Mouse (Mus musculus) midbrain, embryonic 15.5 days (tissue): ENCODE data around the gene 4930404N11Rik. TPM values are rescaled to one million over a fixed set of nuclear protein-coding genes. Genes with fewer than 3 reads are reported as not detected.

Experiments
- ATAC-seq: fragments of 200-750 bp; cut with Nextera tagmentation; replicated peaks from 2 replicates; pipeline ENCODE4 v1.8.0; 2017; ENCODE audit warnings: moderate TSS enrichment
- H3K27ac ChIP-seq: fragments of 300-500 bp; sonication (generic); 2 replicates; pipeline ENCODE4 v1.5.1; 2015; ENCODE audit warnings: mild to moderate bottlenecking, inconsistent platforms
- H3K27me3 ChIP-seq: fragments of 300-500 bp; sonication (generic); replicated peaks from 2 replicates; pipeline ENCODE4 v1.6.1; 2015; ENCODE audit warnings: inconsistent platforms
- H3K36me3 ChIP-seq: fragments of 300-500 bp; sonication (generic); replicated peaks from 2 replicates; pipeline ENCODE4 v1.6.1; 2015; ENCODE audit warnings: inconsistent platforms
- H3K4me1 ChIP-seq: fragments of 300-500 bp; sonication (generic); 2 replicates; pipeline ENCODE4 v1.6.1; 2015; ENCODE audit warnings: inconsistent platforms
- H3K4me2 ChIP-seq: fragments of 300-500 bp; sonication (generic); 2 replicates; pipeline ENCODE4 v1.6.1; 2015; ENCODE audit warnings: inconsistent platforms, mild to moderate bottlenecking, moderate library complexity
- H3K4me3 ChIP-seq: fragments of 300-500 bp; sonication (generic); 2 replicates; pipeline ENCODE4 v1.5.1; 2015; ENCODE audit warnings: mild to moderate bottlenecking, inconsistent platforms
- H3K9ac ChIP-seq: fragments of 300-500 bp; sonication (generic); 2 replicates; pipeline ENCODE4 v1.6.1; 2015; ENCODE audit warnings: mild to moderate bottlenecking, inconsistent platforms
- H3K9me3 ChIP-seq: fragments of 300-500 bp; sonication (generic); 2 replicates; pipeline ENCODE4 v1.6.1; 2016; ENCODE audit warnings: inconsistent platforms
- WGBS: fragments of 180-500 bp; shearing (Covaris S2); methylation state at CpG from one replicate; pipeline ENCODE4 v1.1.7; 2015; ENCODE audit warnings: mixed read lengths; 5-methylcytosine and 5-hydroxymethylcytosine counted together
- polyA plus RNA-seq: library from polyadenylated mRNA; unstranded; fragments of >200 nt; fragmentation: Nextera tagmentation; extraction: Ambion mirVana; gene quantifications from 2 replicates; pipeline ENCODE4 v1.2.1, GENCODE M21; 2015

4930404N11Rik gene
- polyA plus RNA-seq, 1 experiment from 2014 or later = 1.1 TPM

GRCm38 (mm10) chr10:81356991-81357844, 8.4 kb downstream of the 4930404N11Rik start, which contains the start of gene Mfsd12:
TSS of gene Mfsd12 (plus strand) at chr10:81357491.
- Histone ChIP-seq H3K27me3 (no peaks in the 10 kb centered on the region), H3K4me1 (peaks cover 28% of the 10 kb centered on the region), H3K4me2 (peak within 1 kb of the TSS; percentile 97), H3K4me3 (peak within 1 kb of the TSS; percentile 94), H3K27ac (peak within 1 kb of the TSS; percentile 62; the same call in 1 of the 2 replicates), H3K9me3 (no peaks in the 10 kb centered on the region), H3K9ac (peak within 1 kb of the TSS; percentile 82), H3K36me3 (no peaks in the 10 kb centered on the region)
- WGBS = 2% methylated on average over 65 of the region's 79 CpGs
- peak; percentile 93 for ATAC-seq

- H3K9me3 ChIP-seq = no peaks in the 10 kb centered on the region
- H3K4me3 ChIP-seq = peak overlapping the region; percentile 94; the same call in 1 of the 2 replicates
- H3K36me3 ChIP-seq = no peaks in the 10 kb centered on the region
- no peaks in the 10 kb centered on the region for H3K27me3 ChIP-seq
- peak overlapping the region; percentile 97; the same call in 1 of the 2 replicates for H3K4me2 ChIP-seq
- 53% methylated on average over 12 of the region's 12 CpGs for WGBS
- H3K27ac ChIP-seq = no peak overlapping the region
- no peak overlapping the region for H3K9ac ChIP-seq
- 0 out of 2 replicates have a peak, but pooled peaks have one; percentile 1 for ATAC-seq
- H3K4me1 ChIP-seq = peaks cover 28% of the 10 kb centered on the region
Measured at GRCm38 (mm10) chr10:81356352-81356990, 9.1 kb downstream of the 4930404N11Rik start.

- Histone ChIP-seq H3K27me3 (no peaks in the 10 kb centered on the region), H3K9ac (no peak overlapping the region), H3K27ac (no peak overlapping the region), H3K36me3 (no peaks in the 10 kb centered on the region), H3K4me2 (no peak overlapping the region), H3K4me1 (peaks cover 24% of the 10 kb centered on the region), H3K9me3 (no peaks in the 10 kb centered on the region), H3K4me3 (no peak overlapping the region)
- ATAC-seq = no peak
- 85% methylated on average over 4 of the region's 4 CpGs for WGBS
Measured at GRCm38 (mm10) chr10:81355533-81355932, 10.1 kb downstream of the 4930404N11Rik start.

- no peaks in the 10 kb centered on the region for H3K27me3 ChIP-seq
- no peak for ATAC-seq
- H3K27ac ChIP-seq = no peak overlapping the region
- no peaks in the 10 kb centered on the region for H3K36me3 ChIP-seq
- peaks cover 25% of the 10 kb centered on the region for H3K4me1 ChIP-seq
- H3K9ac ChIP-seq = no peak overlapping the region
- WGBS = 63% methylated on average over 9 of the region's 9 CpGs
- H3K9me3 ChIP-seq = no peaks in the 10 kb centered on the region
- H3K4me3 ChIP-seq = no peak overlapping the region
- no peak overlapping the region for H3K4me2 ChIP-seq
Measured at GRCm38 (mm10) chr10:81354738-81355477, 10.7 kb downstream of the 4930404N11Rik start.

GRCm38 (mm10) chr10:81351678-81352291, 13.8 kb downstream of the 4930404N11Rik start:
- H3K4me1 ChIP-seq = peaks cover 18% of the 10 kb centered on the region
- H3K36me3 ChIP-seq = no peaks in the 10 kb centered on the region
- no peak overlapping the region for H3K4me2 ChIP-seq
- H3K27ac ChIP-seq = no peak overlapping the region
- no peaks in the 10 kb centered on the region for H3K9me3 ChIP-seq
- peaks cover 9% of the 10 kb centered on the region for H3K27me3 ChIP-seq
- ATAC-seq = no peak
- H3K9ac ChIP-seq = no peak overlapping the region
- no peak overlapping the region for H3K4me3 ChIP-seq
- 30% methylated on average over 9 of the region's 9 CpGs for WGBS

GRCm38 (mm10) chr10:81350351-81351063, 15.1 kb downstream of the 4930404N11Rik start, which contains the start of gene Hmg20b:
TSS of gene Hmg20b (minus strand) at chr10:81350480.
- Histone ChIP-seq H3K36me3 (no peaks in the 10 kb centered on the region), H3K9me3 (no peaks in the 10 kb centered on the region), H3K4me3 (peak within 1 kb of the TSS; percentile 60), H3K27me3 (peaks cover 9% of the 10 kb centered on the region), H3K9ac (peak within 1 kb of the TSS; percentile 46), H3K4me2 (peak within 1 kb of the TSS; percentile 86), H3K27ac (peak within 1 kb of the TSS; percentile 72), H3K4me1 (peaks cover 20% of the 10 kb centered on the region)
- ATAC-seq = peak; percentile 96
- under 1% methylated on average over 54 of the region's 54 CpGs for WGBS

GRCm38 (mm10) chr10:81349961-81350350, 15.7 kb downstream of the 4930404N11Rik start:
- peak; percentile 25 for ATAC-seq
- under 1% methylated on average over 29 of the region's 29 CpGs for WGBS

GRCm38 (mm10) chr10:81349146-81349545, 16.5 kb downstream of the 4930404N11Rik start:
- Histone ChIP-seq H3K4me3 (peak overlapping the region; percentile 60), H3K9me3 (no peaks in the 10 kb centered on the region), H3K36me3 (no peaks in the 10 kb centered on the region), H3K4me2 (peak overlapping the region; percentile 86), H3K27ac (no peak overlapping the region), H3K27me3 (peaks cover 20% of the 10 kb centered on the region), H3K9ac (no peak overlapping the region), H3K4me1 (peaks cover 20% of the 10 kb centered on the region)
- WGBS = 5% methylated on average over 12 of the region's 12 CpGs
- no peak for ATAC-seq

More at GRCm38 (mm10) chr10:81349961-81350350, 15.7 kb downstream of the 4930404N11Rik start:
- H3K4me1 ChIP-seq = peaks cover 20% of the 10 kb centered on the region
- no peaks in the 10 kb centered on the region for H3K36me3 ChIP-seq
- no peak overlapping the region for H3K27ac ChIP-seq
- H3K9ac ChIP-seq = peak overlapping the region; percentile 41
- H3K4me3 ChIP-seq = peak overlapping the region; percentile 60
- H3K4me2 ChIP-seq = peak overlapping the region; percentile 86
- peaks cover 13% of the 10 kb centered on the region for H3K27me3 ChIP-seq
- no peaks in the 10 kb centered on the region for H3K9me3 ChIP-seq

- no peaks in the 10 kb centered on the region for H3K9me3 ChIP-seq
- H3K4me3 ChIP-seq = peak overlapping the region; percentile 31
- H3K9ac ChIP-seq = peak overlapping the region; percentile 27
- peaks cover 28% of the 10 kb centered on the region for H3K4me1 ChIP-seq
- H3K4me2 ChIP-seq = peak overlapping the region; percentile 55
- WGBS = 11% methylated on average over 55 of the region's 55 CpGs
- peaks cover 45% of the 10 kb centered on the region for H3K27me3 ChIP-seq
- no peak for ATAC-seq
- H3K36me3 ChIP-seq = no peaks in the 10 kb centered on the region
- no peak overlapping the region for H3K27ac ChIP-seq
Measured at GRCm38 (mm10) chr10:81346453-81347067, 19.1 kb downstream of the 4930404N11Rik start.

- Histone ChIP-seq H3K27me3 (peaks cover 55% of the 10 kb centered on the region), H3K4me1 (peaks cover 28% of the 10 kb centered on the region), H3K9me3 (no peaks in the 10 kb centered on the region), H3K9ac (no peak overlapping the region), H3K4me2 (no peak overlapping the region), H3K27ac (no peak overlapping the region), H3K36me3 (no peaks in the 10 kb centered on the region), H3K4me3 (no peak overlapping the region)
- ATAC-seq = no peak
- WGBS = 83% methylated on average over 4 of the region's 4 CpGs
Measured at GRCm38 (mm10) chr10:81345162-81345534, 20.5 kb downstream of the 4930404N11Rik start.
